Mouse (Mus musculus) forebrain, embryonic 14.5 days (tissue): ENCODE data around the gene Gm49395. TPM values are rescaled to one million over a fixed set of nuclear protein-coding genes. Genes with fewer than 3 reads are reported as not detected.

ENCODE experiments used
- ATAC-seq: fragments of 200-750 bp; cut with Nextera tagmentation; 2 replicates; pipeline ENCODE4 v1.8.0; 2017; ENCODE audit warnings: mild to moderate bottlenecking, moderate library complexity
- DNase-seq: peaks from one replicate; pipeline ENCODE4 v3.0.0-alpha.2; 2015; ENCODE audit warnings: low spot score
- H3K27ac ChIP-seq: fragments of 300-500 bp; sonication (generic); 2 replicates; pipeline ENCODE4 v1.5.1; 2014; ENCODE audit warnings: low read depth, mild to moderate bottlenecking, control low read depth, low read length, moderate library complexity
- H3K27me3 ChIP-seq: fragments of 300-500 bp; sonication (generic); replicated peaks from 2 replicates; pipeline ENCODE4 v1.6.1; 2014; ENCODE audit warnings: low read length, control low read depth, mixed read lengths; ENCODE audit not compliant: control insufficient read depth, insufficient read depth
- H3K36me3 ChIP-seq: fragments of 300-500 bp; sonication (generic); 2 replicates; pipeline ENCODE4 v1.6.1; 2014; ENCODE audit warnings: low read length, control low read depth; ENCODE audit not compliant: control insufficient read depth, insufficient read depth
- H3K4me1 ChIP-seq: fragments of 300-500 bp; sonication (generic); 2 replicates; pipeline ENCODE4 v1.6.1; 2014; ENCODE audit warnings: antibody characterized with exemption, low read length, control low read depth; ENCODE audit not compliant: control insufficient read depth, insufficient read depth
- H3K4me2 ChIP-seq: fragments of 300-500 bp; sonication (generic); 2 replicates; pipeline ENCODE4 v1.6.1; 2014; ENCODE audit warnings: mild to moderate bottlenecking, control low read depth, low read length
- H3K4me3 ChIP-seq: fragments of 300-500 bp; sonication (generic); 2 replicates; pipeline ENCODE4 v1.5.1; 2014; ENCODE audit warnings: low read depth, low read length, control low read depth
- H3K9ac ChIP-seq: fragments of 300-500 bp; sonication (generic); 2 replicates; pipeline ENCODE4 v1.6.1; 2014; ENCODE audit warnings: mild to moderate bottlenecking, low read length, control low read depth, moderate library complexity
- H3K9me3 ChIP-seq: fragments of 300-500 bp; sonication (generic); replicated peaks from 2 replicates; pipeline ENCODE4 v1.6.1; 2016; ENCODE audit warnings: low read length, control low read depth, mixed read lengths; ENCODE audit not compliant: control insufficient read depth
- WGBS: fragments of 180-500 bp; shearing (Covaris S2); extraction: QIAGEN DNeasy Blood & Tissue Kit; methylation state at CpG from one replicate; pipeline ENCODE4 v1.1.7; 2014; 5-methylcytosine and 5-hydroxymethylcytosine counted together
- polyA plus RNA-seq: library from polyadenylated mRNA; unstranded; fragments of >200 nt; fragmentation: Nextera tagmentation; extraction: Ambion mirVana; gene quantifications from 2 replicates; pipeline ENCODE4 v1.2.1, GENCODE M21; 2014

The Gm49395 gene
- polyA plus RNA-seq, 1 experiment from 2014 or later: 4.9 TPM

- ATAC-seq (no peak), DNase-seq (no peak)
- 91% methylated on average over 4 of the region's 4 CpGs for WGBS
These were observed 102.1 kb downstream of the Gm49395 start for GRCm38 (mm10) chr13:114999582-114999981.

GRCm38 (mm10) chr13:114998100-114998499 lies 103.6 kb downstream of the Gm49395 start:
- no peak overlapping the region for H3K4me2 ChIP-seq
- no peaks in the 10 kb centered on the region for H3K9me3 ChIP-seq
- DNase-seq: no peak
- no peaks in the 10 kb centered on the region for H3K27me3 ChIP-seq
- no peak overlapping the region for H3K27ac ChIP-seq
- ATAC-seq: no peak
- no peak overlapping the region for H3K9ac ChIP-seq
- H3K4me3 ChIP-seq: no peak overlapping the region
- WGBS: 92% methylated on average over 10 of the region's 10 CpGs
- no peaks in the 10 kb centered on the region for H3K4me1 ChIP-seq
- H3K36me3 ChIP-seq: no peaks in the 10 kb centered on the region

More at GRCm38 (mm10) chr13:114999582-114999981, 102.1 kb downstream of the Gm49395 start:
- Histone ChIP-seq H3K27me3 (no peaks in the 10 kb centered on the region), H3K4me2 (no peak overlapping the region), H3K4me1 (no peaks in the 10 kb centered on the region), H3K36me3 (no peaks in the 10 kb centered on the region), H3K9me3 (no peaks in the 10 kb centered on the region), H3K4me3 (no peak overlapping the region), H3K9ac (no peak overlapping the region), H3K27ac (no peak overlapping the region)

- peaks cover 4% of the 10 kb centered on the region; the same call in 1 of the 2 replicates for H3K4me1 ChIP-seq
- peak overlapping the region; percentile 40; the same call in 1 of the 2 replicates for H3K27ac ChIP-seq
- H3K9ac ChIP-seq: no peak overlapping the region
- H3K27me3 ChIP-seq: no peaks in the 10 kb centered on the region
- DNase-seq: peak; percentile 90
- peak overlapping the region; percentile 22 for H3K4me2 ChIP-seq
- peak; percentile 92 for ATAC-seq
- WGBS: 4% methylated on average over 14 of the region's 14 CpGs
- H3K9me3 ChIP-seq: no peaks in the 10 kb centered on the region
- H3K4me3 ChIP-seq: no peak overlapping the region
- H3K36me3 ChIP-seq: no peaks in the 10 kb centered on the region
These were observed 109.3 kb downstream of the Gm49395 start for GRCm38 (mm10) chr13:114992260-114993014.

DNA sequence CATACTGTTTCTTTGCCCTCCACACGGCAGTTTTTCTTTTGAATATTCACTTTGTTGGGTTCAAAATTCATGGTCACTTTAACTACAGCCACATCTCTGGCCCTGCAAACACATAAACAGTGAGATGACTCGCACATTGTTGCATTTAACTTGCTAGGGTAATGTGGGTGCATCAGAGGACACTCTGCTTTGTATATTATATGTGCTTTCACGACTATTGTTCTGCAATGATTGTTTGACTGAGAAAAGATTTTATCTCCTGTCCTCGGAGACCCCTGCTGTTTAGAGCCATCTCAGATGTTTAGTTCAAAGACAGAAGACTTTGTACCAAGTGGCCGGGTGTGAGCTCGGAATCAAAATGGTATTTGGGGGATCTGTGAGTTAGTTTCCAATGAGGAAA lies 114.1 kb downstream of the Gm49395 start:
- H3K4me1 ChIP-seq: peaks cover 4% of the 10 kb centered on the region; the same call in 1 of the 2 replicates
- no peak overlapping the region for H3K9ac ChIP-seq
- H3K36me3 ChIP-seq: no peaks in the 10 kb centered on the region
- H3K4me3 ChIP-seq: no peak overlapping the region
- H3K4me2 ChIP-seq: no peak overlapping the region
- no peak for ATAC-seq
- no peak overlapping the region for H3K27ac ChIP-seq
- H3K9me3 ChIP-seq: no peaks in the 10 kb centered on the region
- DNase-seq: no peak
- 73% methylated on average over 6 of the region's 6 CpGs for WGBS
- H3K27me3 ChIP-seq: no peaks in the 10 kb centered on the region

- peaks cover 3% of the 10 kb centered on the region; the same call in 1 of the 2 replicates for H3K4me1 ChIP-seq
These were observed 114.6 kb downstream of the Gm49395 start for GRCm38 (mm10) chr13:114987161-114987560.

More at GRCm38 (mm10) chr13:114987161-114987560, 114.6 kb downstream of the Gm49395 start:
- no peak for DNase-seq
- no peak for ATAC-seq
- Histone ChIP-seq H3K4me2 (no peak overlapping the region), H3K4me3 (no peak overlapping the region), H3K9ac (no peak overlapping the region), H3K9me3 (no peaks in the 10 kb centered on the region), H3K36me3 (no peaks in the 10 kb centered on the region), H3K27ac (no peak overlapping the region), H3K27me3 (no peaks in the 10 kb centered on the region)
- WGBS: 71% methylated on average over 2 of the region's 2 CpGs

Other genes starting within 250 kb of the Gm49395 start
- 2.0 and 2.7 TPM in 2 replicates for gene Itga2, start 169.8 kb downstream of the Gm49395 start, polyA plus RNA-seq
- 5.6 and 5.9 TPM in 2 replicates for gene Pelo, start 11.7 kb downstream of the Gm49395 start, polyA plus RNA-seq
- gene Itga1, start within 50 bp of the Gm49395 start, polyA plus RNA-seq: 5.8 and 6.6 TPM in 2 replicates